In the genomic region with DNA sequence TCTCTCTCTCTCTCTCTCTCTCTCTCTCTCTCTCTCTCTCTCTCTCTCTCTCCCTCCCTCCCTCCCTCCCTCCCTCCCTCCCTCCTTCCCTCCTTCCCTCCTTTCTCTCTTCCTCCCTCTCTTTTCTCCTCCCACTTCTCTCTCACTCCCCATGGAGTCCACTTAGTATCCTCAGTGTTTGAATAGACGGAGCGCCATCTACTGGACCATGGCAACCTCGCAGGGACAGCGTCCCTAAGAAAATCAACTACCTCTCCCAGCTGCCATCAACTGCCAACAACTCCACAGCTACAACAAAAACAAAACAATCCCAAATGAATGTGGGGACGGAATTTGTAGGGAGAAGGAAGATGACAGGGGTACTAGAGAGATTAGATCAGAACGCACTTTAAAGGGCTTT, we compare ENCODE assay signal across 8 mouse cellular contexts.
DNase-seq lines count a peak whose midpoint lies in the region; ATAC-seq and TF ChIP-seq lines count a peak whose summit lies in the region.

No protein-coding gene starts in this region.

- no peaks in the 10 kb centered on the region for H3K9me3 ChIP-seq in liver, embryonic 14.5 days (ENCODE audit: control insufficient read depth, low read length)

- ATAC-seq in common myeloid progenitor, adult 5-6 weeks (replicated peaks; ENCODE audit: low read depth, poor library complexity, severe bottlenecking) = peak; percentile 68
- no peak for ATAC-seq in liver, embryonic 14.5 days (ENCODE audit: insufficient read depth)

- no peaks in the 10 kb centered on the region for H3K27me3 ChIP-seq in liver, embryonic 14.5 days (ENCODE audit: control insufficient read depth, insufficient read depth, low read length)

- no peak overlapping the region for H3K9ac ChIP-seq in liver, embryonic 14.5 days (replicated peaks)

- no peak overlapping the region for H3K4me3 ChIP-seq in liver, embryonic 14.5 days (ENCODE audit: insufficient read depth in 1 of 2, low read depth in 2 of 2, low read length in 2 of 2)

- DNase-seq in B cell, adult 2 months = peak; percentile 59 to 63
- DNase-seq in T-cell, adult 2 months (ENCODE audit: low spot score) = peak; percentile 32
- peak; percentile 24 to 51 for DNase-seq in gastrocnemius, postnatal 4 days (ENCODE audit: low spot score in 2 of 2)
- peak; percentile 85 for DNase-seq in kidney, postnatal 14 days
- peak; percentile 14 to 28 (median 26) for DNase-seq in liver, embryonic 14.5 days (ENCODE audit: low read depth in 3 of 3, low spot score in 3 of 3)
- DNase-seq in retina, adult 2 months (ENCODE audit: low read depth, low spot score) = peak; percentile 54
- DNase-seq in thymus, postnatal 36 days = peak; percentile 62 to 68

- H3K27ac ChIP-seq in liver, embryonic 14.5 days = no peak overlapping the region

- no peaks in the 10 kb centered on the region for H3K36me3 ChIP-seq in liver, embryonic 14.5 days (replicated peaks; ENCODE audit: control insufficient read depth, insufficient read depth, low read depth)

- 3% methylated on average over 6 of the region's 6 CpGs for WGBS in liver, embryonic 14.5 days (ENCODE audit: insufficient replicate concordance)

- peak; percentile 75 for TF ChIP-seq CTCF in liver, embryonic 14.5 days (IDR thresholded peaks at IDR 0.05; ENCODE audit: low read depth)

- peaks cover 0 to 3% of the 10 kb centered on the region in 2 experiments; a peak in 1 of 4 replicates for H3K4me1 ChIP-seq in liver, embryonic 14.5 days (replicated peaks; ENCODE audit: control insufficient read depth in 2 of 2, insufficient read depth in 2 of 2, low read length in 1 of 2)

- TF ChIP-seq EP300 in liver, embryonic 14.5 days (IDR thresholded peaks at IDR 0.05; ENCODE audit: low read depth) = no peak

- no peak overlapping the region for H3K4me2 ChIP-seq in liver, embryonic 14.5 days (ENCODE audit: low read depth)

Comparison
In these comparisons a context has a peak if more than half of its experiments do, and no peak if none do; other contexts are left out.
1. DNase-seq: peak in every context shown above with its lines; median percentile 85 in kidney, postnatal 14 days; 65 in thymus, postnatal 36 days; 61 in B cell, adult 2 months; 54 in retina, adult 2 months; 38 in gastrocnemius, postnatal 4 days; 32 in T-cell, adult 2 months; 26 in liver, embryonic 14.5 days.